Mouse (Mus musculus) G1E (cell line): ENCODE results near the gene Ttll4. TPM values are rescaled to one million over a fixed set of nuclear protein-coding genes. Genes with fewer than 3 reads are reported as not detected.

Experiments used
- ATAC-seq: 2 replicates; pipeline ENCODE4 v1.8.0; 2016; ENCODE audit warnings: mild to moderate bottlenecking; ENCODE audit not compliant: insufficient number of reproducible peaks, poor library complexity, low FRiP score, severe bottlenecking; ENCODE audit errors: extremely low read depth
- DNase-seq: peaks from one replicate; pipeline ENCODE4 v3.0.0; 2012; ENCODE audit warnings: low spot score
- H3K27me3 ChIP-seq: 2 replicates; pipeline ENCODE4 v1.6.1; 2012; ENCODE audit warnings: mild to moderate bottlenecking, low read length, inconsistent platforms; ENCODE audit not compliant: insufficient read depth
- H3K36me3 ChIP-seq: replicated peaks from 2 replicates; pipeline ENCODE3; 2012; ENCODE audit warnings: mild to moderate bottlenecking, inconsistent platforms
- H3K4me1 ChIP-seq: 2 replicates; pipeline ENCODE4 v1.6.1; 2012; ENCODE audit warnings: low read depth, low read length, inconsistent platforms, mixed read lengths; ENCODE audit not compliant: insufficient read depth
- H3K4me3 ChIP-seq: 2 replicates; pipeline ENCODE4 v1.5.1; 2012; ENCODE audit warnings: low read depth, mild to moderate bottlenecking, inconsistent platforms, low read length, moderate library complexity, mixed read lengths
- H3K9me3 ChIP-seq: replicated peaks from 2 replicates; pipeline ENCODE4 v1.6.1; 2012; ENCODE audit warnings: inconsistent platforms
- CTCF ChIP-seq: IDR thresholded peaks from 2 replicates; pipeline ENCODE4 v1.5.1; 2012; ENCODE audit warnings: low read depth, low read length, inconsistent platforms, mixed read lengths
- GATA1 ChIP-seq: IDR thresholded peaks from 2 replicates; pipeline ENCODE4 v1.6.1; 2012; ENCODE audit warnings: borderline replicate concordance, low read length, inconsistent platforms, mixed read lengths
- GATA2 ChIP-seq: IDR thresholded peaks from 2 replicates; pipeline ENCODE4 v1.6.1; 2012; ENCODE audit warnings: low read depth, low read length, inconsistent platforms, borderline replicate concordance
- POLR2AphosphoS5 ChIP-seq: IDR thresholded peaks from 2 replicates; pipeline ENCODE4 v1.6.1; 2012; ENCODE audit warnings: low read depth, low read length, inconsistent platforms; ENCODE audit not compliant: insufficient replicate concordance
- TAL1 ChIP-seq: conservative IDR thresholded peaks from 2 replicates; pipeline ENCODE4 v1.6.1; 2012; ENCODE audit warnings: low read depth, low read length, inconsistent platforms, mixed read lengths
- polyA plus RNA-seq: library from polyadenylated mRNA; stranded (reverse); fragments of >175 nt; gene quantifications from 2 replicates; pipeline ENCODE4 v1.2.3, GENCODE M21; 2012
- total RNA-seq, 2 experiments: library from RNA; stranded (forward) in 1 of 2; stranded (reverse) in 1 of 2; fragments of 200-1000 nt in 1 of 2; fragments of >200 nt in 1 of 2; fragmentation: Nextera tagmentation in 1 of 2; gene quantifications; 2 replicates each; pipeline ENCODE4 v1.2.3; 2014 to 2017

Gene Ttll4
- total and polyA plus RNA-seq, 3 experiments = 21.2 to 68.5 (median 44.4) TPM

DNA sequence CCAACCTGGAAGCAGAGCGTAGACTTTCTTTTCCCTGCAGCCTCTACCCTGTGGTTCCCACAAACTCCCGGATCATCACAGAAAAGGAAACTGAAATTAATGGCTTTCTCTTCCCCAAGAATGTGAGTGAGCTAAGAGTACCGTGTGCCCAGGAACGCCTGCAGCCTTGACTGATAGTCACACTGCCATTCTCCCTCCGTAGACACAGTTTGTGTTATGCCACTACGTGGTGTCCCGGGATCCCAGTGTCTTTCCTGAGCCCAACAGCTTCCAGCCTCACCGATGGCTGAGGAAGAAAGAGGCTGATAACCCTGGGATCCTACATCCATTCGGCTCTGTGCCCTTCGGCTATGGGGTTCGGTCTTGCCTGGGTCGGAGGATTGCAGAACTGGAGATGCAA is 75.4 kb downstream of the Ttll4 start:
- H3K36me3 ChIP-seq = no peaks in the 10 kb centered on the region

DNA sequence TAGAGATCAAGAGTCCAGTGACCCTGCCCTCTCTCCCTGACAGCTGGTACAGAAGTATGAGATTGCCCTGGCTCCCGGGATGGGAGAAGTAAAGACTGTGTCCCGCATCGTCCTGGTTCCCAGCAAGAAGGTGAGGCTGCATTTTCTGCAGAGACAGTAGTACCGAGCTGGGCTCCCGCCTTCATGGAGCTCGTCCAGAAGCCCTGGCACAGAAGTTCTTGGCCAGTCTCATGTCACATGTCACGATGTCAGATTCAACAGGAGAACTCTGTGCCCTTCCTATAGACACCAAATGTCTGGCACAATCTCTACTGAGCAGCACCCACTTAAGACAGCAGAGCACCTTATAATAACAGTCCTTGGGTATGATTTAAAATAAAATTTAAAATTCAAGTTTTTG is 76.0 kb downstream of the Ttll4 start:
- DNase-seq (no peak), ATAC-seq (no peak)
- TF ChIP-seq GATA1 (no peak), POLR2AphosphoS5 (no peak), CTCF (no peak), GATA2 (no peak), TAL1 (no peak)
- Histone ChIP-seq H3K4me1 (no peaks in the 10 kb centered on the region), H3K27me3 (peaks cover 20% of the 10 kb centered on the region), H3K9me3 (no peaks in the 10 kb centered on the region), H3K36me3 (no peaks in the 10 kb centered on the region), H3K4me3 (no peak overlapping the region)

More for the DNA sequence above, 75.4 kb downstream of the Ttll4 start:
- no peak for ATAC-seq
- Histone ChIP-seq H3K9me3 (no peaks in the 10 kb centered on the region), H3K4me3 (no peak overlapping the region), H3K4me1 (no peaks in the 10 kb centered on the region), H3K27me3 (peaks cover 21% of the 10 kb centered on the region)
- no peak for DNase-seq
- TF ChIP-seq GATA2 (no peak), POLR2AphosphoS5 (no peak), GATA1 (no peak), TAL1 (no peak), CTCF (no peak)

DNA sequence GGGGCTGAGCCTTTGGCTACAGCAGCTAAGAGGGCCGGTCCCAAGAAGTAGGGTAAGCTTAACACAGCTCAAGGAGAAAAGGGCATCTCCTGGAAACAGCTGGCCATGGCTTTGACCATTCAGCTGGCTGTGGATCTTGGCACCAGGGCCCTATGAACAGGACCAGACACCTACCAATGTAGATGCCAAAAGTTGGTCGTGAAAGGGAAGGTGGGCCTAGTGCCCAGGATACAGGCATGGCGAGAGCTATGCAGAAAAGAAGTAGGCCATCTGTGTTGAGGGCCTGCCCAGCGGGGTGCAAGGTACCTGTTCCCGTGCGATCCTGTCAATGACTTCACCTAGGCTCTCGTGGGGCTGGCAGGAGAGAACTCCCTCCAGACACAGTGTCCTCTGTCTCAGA is 79.3 kb downstream of the Ttll4 start:
- DNase-seq (no peak), ATAC-seq (no peak)
- Histone ChIP-seq H3K36me3 (no peaks in the 10 kb centered on the region), H3K4me1 (no peaks in the 10 kb centered on the region), H3K27me3 (peaks cover 16% of the 10 kb centered on the region), H3K4me3 (no peak overlapping the region), H3K9me3 (no peaks in the 10 kb centered on the region)
- TF ChIP-seq GATA2 (no peak), TAL1 (no peak), CTCF (no peak), GATA1 (no peak), POLR2AphosphoS5 (no peak)

DNA sequence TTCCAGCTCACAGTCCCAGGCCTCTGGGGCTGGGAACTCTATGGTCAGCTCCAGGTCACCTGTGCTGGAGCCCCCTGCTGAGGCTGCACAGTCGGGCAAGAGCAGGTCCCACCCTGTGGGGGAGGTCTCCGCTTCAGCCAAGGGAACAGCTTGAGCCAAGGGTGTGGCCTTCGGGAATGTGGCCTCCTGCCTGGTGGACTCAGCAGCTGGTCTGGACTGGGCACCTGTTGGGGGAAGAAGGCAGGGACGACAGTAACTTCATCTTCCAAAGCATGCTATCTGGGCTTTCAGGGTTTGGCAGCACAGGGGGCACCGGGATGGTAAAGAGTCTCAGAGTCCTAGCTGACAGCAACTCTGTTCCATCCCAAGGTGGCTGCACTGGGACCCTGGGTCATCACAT is 85.8 kb downstream of the Ttll4 start:
- Histone ChIP-seq H3K4me1 (no peaks in the 10 kb centered on the region), H3K27me3 (peaks cover 14% of the 10 kb centered on the region), H3K4me3 (no peak overlapping the region), H3K36me3 (no peaks in the 10 kb centered on the region), H3K9me3 (no peaks in the 10 kb centered on the region)
- DNase-seq (no peak), ATAC-seq (no peak)
- TF ChIP-seq CTCF (no peak), GATA2 (no peak), POLR2AphosphoS5 (no peak), GATA1 (no peak), TAL1 (no peak)

DNA sequence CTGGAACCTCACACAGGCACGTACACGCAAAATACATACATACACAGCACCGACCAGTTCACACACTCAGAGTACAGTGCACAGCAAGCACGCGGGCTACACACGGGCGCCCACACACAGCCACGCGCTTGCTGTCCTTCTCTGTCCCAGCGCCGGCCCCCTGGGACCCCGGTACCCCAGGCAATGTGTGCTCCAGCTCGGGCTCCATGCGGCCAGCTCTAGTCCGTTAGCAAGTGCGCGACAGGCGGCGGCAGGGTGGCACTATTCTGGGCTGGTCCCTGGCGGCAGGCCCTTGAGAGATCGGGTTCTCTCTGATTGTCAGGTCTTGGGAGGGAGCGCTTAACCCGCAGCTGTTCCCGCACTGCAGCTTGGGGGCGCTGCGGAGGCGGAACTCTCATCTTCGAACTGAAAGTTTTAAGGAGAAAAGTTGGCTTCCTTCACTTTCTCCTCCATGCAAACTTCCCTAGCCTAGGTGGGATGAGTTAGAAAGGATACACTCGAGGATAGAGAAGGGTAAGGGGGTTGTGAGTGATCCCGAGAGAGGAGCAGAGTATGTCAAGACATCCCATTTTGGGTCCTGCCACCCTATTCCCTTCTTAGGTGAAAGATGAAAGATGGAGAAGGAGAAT is 87.2 kb downstream of the Ttll4 start, which contains the start of gene Prkag3:
TSS of gene Prkag3 (minus strand) at position 579 of the 629 bp plus-strand sequence.
- no peaks in the 10 kb centered on the region for H3K36me3 ChIP-seq
- no peak within 1 kb of the TSS for H3K4me3 ChIP-seq
- ATAC-seq = no peak
- TF ChIP-seq GATA2 (no peak), TAL1 (no peak), POLR2AphosphoS5 (no peak), CTCF (no peak), GATA1 (no peak)
- no peaks in the 10 kb centered on the region for H3K4me1 ChIP-seq
- no peak for DNase-seq
- peaks cover 14% of the 10 kb centered on the region for H3K27me3 ChIP-seq
- no peaks in the 10 kb centered on the region for H3K9me3 ChIP-seq

DNA sequence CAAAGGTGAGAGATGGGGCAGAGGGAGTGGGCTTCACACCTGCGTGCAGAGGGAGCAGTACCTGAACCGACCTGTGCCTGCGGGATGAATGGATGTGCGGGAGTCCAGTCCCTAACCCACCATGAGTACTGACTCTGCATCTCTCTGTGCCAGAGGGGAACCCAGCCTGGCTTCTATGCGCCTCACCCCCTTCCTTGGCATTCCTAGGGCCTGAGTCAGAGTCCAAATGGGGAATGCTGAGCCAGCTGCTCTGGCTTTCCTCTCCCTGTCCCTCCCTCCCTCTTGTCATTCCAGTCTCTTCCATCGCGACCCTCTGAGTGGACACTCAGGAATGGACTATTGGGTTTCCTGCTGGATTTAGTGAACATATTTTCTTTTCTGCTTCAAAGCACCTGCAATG is 87.8 kb downstream of the Ttll4 start:
- ATAC-seq (no peak), DNase-seq (no peak)
- TF ChIP-seq GATA1 (no peak), GATA2 (no peak), POLR2AphosphoS5 (no peak), CTCF (no peak), TAL1 (no peak)
- no peak overlapping the region for H3K4me3 ChIP-seq
- H3K36me3 ChIP-seq = no peaks in the 10 kb centered on the region
- H3K9me3 ChIP-seq = no peaks in the 10 kb centered on the region
- peaks cover 14% of the 10 kb centered on the region for H3K27me3 ChIP-seq
- no peaks in the 10 kb centered on the region for H3K4me1 ChIP-seq
